Mouse (Mus musculus): ENCODE results near the gene Fsd2. TPM values are rescaled to one million over a fixed set of nuclear protein-coding genes. Genes with fewer than 3 reads are reported as not detected.

Fsd2 gene
- total and polyA plus RNA-seq, 3 experiments, result 0.26 to 1.6 (median 0.54) TPM

DNA sequence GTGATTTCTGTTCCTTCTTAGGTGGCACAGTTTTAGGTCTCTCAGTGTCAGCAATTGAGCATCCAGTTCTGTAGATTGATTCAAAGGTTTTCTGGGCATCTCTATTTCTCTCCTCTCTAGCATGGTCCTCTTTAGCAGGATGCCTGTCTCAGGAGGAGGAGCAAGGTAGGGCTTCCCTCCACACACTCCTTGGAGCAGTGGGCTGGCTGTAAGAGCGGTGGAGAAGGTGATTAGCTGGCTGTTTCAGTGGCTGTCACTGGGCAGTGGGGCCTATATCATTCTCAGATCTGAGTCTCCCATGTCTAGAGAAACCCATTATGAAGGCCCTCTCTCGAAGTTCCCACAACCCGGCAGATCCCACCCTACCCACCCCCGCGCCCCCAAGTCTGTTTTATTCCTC lies 652 bp upstream of the Fsd2 start:
- no peak overlapping the region for H3K4me3 ChIP-seq (replicated peaks in 1 of 3; ENCODE audit: low read depth in 2 of 3, low read length in 2 of 3, poor library complexity in 1 of 3)
- no peak for TF ChIP-seq JUN (IDR thresholded peaks at IDR 0.05; ENCODE audit: insufficient read depth, low read depth, low read length)
- TF ChIP-seq CTCF (conservative IDR thresholded peaks at IDR 0.05 in 1 of 2, IDR thresholded peaks at IDR 0.05 in 1 of 2; ENCODE audit: low read depth in 2 of 2, low read length in 2 of 2), result no peak
- TF ChIP-seq MYC (IDR thresholded peaks at IDR 0.05; ENCODE audit: low read depth, low read length), result no peak
- TF ChIP-seq E2F4 (IDR thresholded peaks at IDR 0.05; ENCODE audit: insufficient replicate concordance, low read depth, low read length), result no peak
- dilution Hi-C loops (cut with MboI; ENCODE audit: extremely low pct_ligation_motif_present, extremely low pct_unique_long_range_greater_than_20kb, low sequenced_read_pairs), result no loop called here

DNA sequence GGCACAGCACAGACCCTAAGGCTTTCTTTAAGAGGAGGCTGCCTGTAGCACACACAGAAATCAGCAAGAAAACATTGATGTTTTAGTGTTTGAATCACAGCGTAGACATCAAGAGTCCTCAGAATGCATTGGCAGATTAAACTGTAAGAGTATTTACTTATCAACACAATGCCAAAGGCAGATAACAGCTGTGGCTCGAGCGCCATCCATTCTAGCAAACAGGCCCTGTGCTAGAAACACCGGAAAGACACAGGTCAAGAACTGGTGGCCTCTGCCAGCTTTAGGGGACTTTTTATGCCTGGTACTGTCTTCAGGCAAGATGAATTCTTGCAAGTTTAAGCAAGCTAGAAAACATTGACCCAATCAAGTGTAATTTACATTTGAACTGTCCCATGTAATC lies 412 bp downstream of the Fsd2 start:
- no peak overlapping the region for H3K4me2 ChIP-seq (ENCODE audit: insufficient read depth, low read depth, poor library complexity, severe bottlenecking)

More for the DNA sequence above, 652 bp upstream of the Fsd2 start:
- Histone ChIP-seq H3K27me3 (replicated peaks) (peaks cover 1% of the 10 kb centered on the region), H3K4me2 (ENCODE audit: insufficient read depth, low read depth, poor library complexity, severe bottlenecking) (no peak overlapping the region), H3K36me3 (replicated peaks in 1 of 2; ENCODE audit: control insufficient read depth in 1 of 2, insufficient read depth in 1 of 2, low read length in 1 of 2) (no peaks in the 10 kb centered on the region), H3K27ac (ENCODE audit: insufficient read depth, low read depth) (no peak overlapping the region), H3K9me3 (replicated peaks; ENCODE audit: low read length) (no peaks in the 10 kb centered on the region), H3K79me2 (replicated peaks; ENCODE audit: control insufficient read depth, extremely low read depth, insufficient read depth, poor library complexity, severe bottlenecking) (peaks cover 7% of the 10 kb centered on the region), H3K9ac (ENCODE audit: insufficient read depth, low read depth) (no peak overlapping the region), H3K4me1 (ENCODE audit: control insufficient read depth in 1 of 2, insufficient read depth in 2 of 2) (peaks cover 0 to 3% of the 10 kb centered on the region in 2 experiments; a peak in 1 of 4 replicates)
- in situ Hi-C loops (cut with MboI; ENCODE audit: low pct_ligation_motif_present, low pct_unique_long_range_greater_than_20kb, low sequenced_read_pairs), result no loop called here
- no peak for DNase-seq (ENCODE audit: extremely low read depth)

DNA sequence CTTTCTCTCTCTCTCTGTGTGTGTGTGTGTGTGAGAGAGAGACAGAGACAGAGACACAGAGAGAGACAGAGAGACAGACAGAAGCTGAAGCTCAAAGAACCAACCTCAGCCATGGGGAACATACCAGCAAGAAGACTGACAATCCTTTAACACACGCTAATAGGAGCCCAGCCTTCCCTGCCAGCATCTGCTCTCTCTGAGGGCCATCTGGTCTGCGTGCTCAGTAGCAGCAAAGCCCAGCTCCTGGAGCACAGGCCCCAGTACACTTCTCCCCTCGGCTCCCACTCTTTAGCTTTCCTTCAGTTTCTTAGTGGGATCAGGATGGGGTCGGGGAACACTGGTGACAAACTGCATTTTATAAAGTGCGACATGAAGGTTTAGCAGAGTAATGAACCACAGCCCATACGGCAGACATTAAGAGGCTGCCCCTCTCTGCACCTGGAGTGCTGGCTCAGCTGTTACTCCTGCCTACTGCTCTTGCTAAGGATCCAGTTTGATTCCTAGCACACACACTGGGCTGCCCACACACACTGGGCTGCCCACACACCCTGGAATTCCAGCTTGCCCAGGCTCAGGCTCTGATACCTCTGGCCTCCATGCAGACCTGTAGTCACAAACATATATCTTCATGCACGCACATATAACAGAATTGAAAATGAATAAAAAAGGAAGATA lies 1.2 kb downstream of the Fsd2 start:
- dilution Hi-C loops (cut with MboI; ENCODE audit: extremely low pct_ligation_motif_present, extremely low pct_unique_long_range_greater_than_20kb, low sequenced_read_pairs), result no loop called here
- H3K4me1 ChIP-seq (ENCODE audit: control insufficient read depth in 1 of 2, insufficient read depth in 2 of 2), result peaks cover 0 to 3% of the 10 kb centered on the region in 2 experiments; a peak in 1 of 4 replicates
- H3K9ac ChIP-seq (ENCODE audit: insufficient read depth, low read depth), result no peak overlapping the region
- TF ChIP-seq ZC3H11A (IDR thresholded peaks at IDR 0.05; ENCODE audit: low read depth, low read length), result no peak
- no peak for TF ChIP-seq ETS1 (conservative IDR thresholded peaks at IDR 0.05; ENCODE audit: low read depth, low read length)
- no peak for TF ChIP-seq UBTF (IDR thresholded peaks at IDR 0.05; ENCODE audit: low read depth, low read length)
- TF ChIP-seq POLR2A (IDR thresholded peaks at IDR 0.05; ENCODE audit: low read depth, low read length), result no peak
- no peak for TF ChIP-seq IRF4 (IDR thresholded peaks at IDR 0.05; ENCODE audit: low read depth, low read length)
- TF ChIP-seq JUND (conservative IDR thresholded peaks at IDR 0.05; ENCODE audit: low read depth, low read length), result no peak
- TF ChIP-seq SIN3A (IDR thresholded peaks at IDR 0.05; ENCODE audit: low read length), result no peak
- TF ChIP-seq POLR2AphosphoS2 (IDR thresholded peaks at IDR 0.05; ENCODE audit: low read depth, low read length), result no peak
- TF ChIP-seq HCFC1 (IDR thresholded peaks at IDR 0.05; ENCODE audit: low read depth, low read length), result no peak
- TF ChIP-seq ZNF384 (IDR thresholded peaks at IDR 0.05; ENCODE audit: low read depth, low read length), result no peak
- TF ChIP-seq NELFE (IDR thresholded peaks at IDR 0.05; ENCODE audit: low read depth, low read length), result no peak
- TF ChIP-seq PAX5 (IDR thresholded peaks at IDR 0.05; ENCODE audit: low read length), result no peak
- TF ChIP-seq MAX (IDR thresholded peaks at IDR 0.05; ENCODE audit: low read length), result no peak
- TF ChIP-seq NRF1 (IDR thresholded peaks at IDR 0.05; ENCODE audit: low read depth, low read length), result no peak
- H3K27me3 ChIP-seq (replicated peaks), result peaks cover 1% of the 10 kb centered on the region
- no peak overlapping the region for H3K4me2 ChIP-seq (ENCODE audit: insufficient read depth, low read depth, poor library complexity, severe bottlenecking)
- no peaks in the 10 kb centered on the region for H3K9me3 ChIP-seq (replicated peaks; ENCODE audit: low read length)
- H3K27ac ChIP-seq (ENCODE audit: insufficient read depth, low read depth), result no peak overlapping the region
- DNase-seq (ENCODE audit: extremely low read depth), result no peak
- no peaks in the 10 kb centered on the region for H3K36me3 ChIP-seq (replicated peaks in 1 of 2; ENCODE audit: control insufficient read depth in 1 of 2, insufficient read depth in 1 of 2, low read length in 1 of 2)
- H3K4me3 ChIP-seq (replicated peaks in 1 of 3; ENCODE audit: low read depth in 2 of 3, low read length in 2 of 3, poor library complexity in 1 of 3), result no peak overlapping the region
- H3K79me2 ChIP-seq (replicated peaks; ENCODE audit: control insufficient read depth, extremely low read depth, insufficient read depth, poor library complexity, severe bottlenecking), result no peaks in the 10 kb centered on the region
- in situ Hi-C loops (cut with MboI; ENCODE audit: low pct_ligation_motif_present, low pct_unique_long_range_greater_than_20kb, low sequenced_read_pairs), result no loop called here

More for the DNA sequence above, 412 bp downstream of the Fsd2 start:
- no peak for DNase-seq (ENCODE audit: extremely low read depth)
- Histone ChIP-seq H3K9me3 (replicated peaks; ENCODE audit: low read length) (no peaks in the 10 kb centered on the region), H3K4me1 (ENCODE audit: control insufficient read depth in 1 of 2, insufficient read depth in 2 of 2) (peaks cover 0 to 3% of the 10 kb centered on the region in 2 experiments; a peak in 1 of 4 replicates), H3K36me3 (replicated peaks in 1 of 2; ENCODE audit: control insufficient read depth in 1 of 2, insufficient read depth in 1 of 2, low read length in 1 of 2) (no peaks in the 10 kb centered on the region), H3K79me2 (replicated peaks; ENCODE audit: control insufficient read depth, extremely low read depth, insufficient read depth, poor library complexity, severe bottlenecking) (no peaks in the 10 kb centered on the region), H3K27me3 (replicated peaks) (peaks cover 1% of the 10 kb centered on the region), H3K9ac (ENCODE audit: insufficient read depth, low read depth) (no peak overlapping the region), H3K27ac (ENCODE audit: insufficient read depth, low read depth) (no peak overlapping the region), H3K4me3 (replicated peaks in 1 of 3; ENCODE audit: low read depth in 2 of 3, low read length in 2 of 3, poor library complexity in 1 of 3) (no peak overlapping the region)
- dilution Hi-C loops (cut with MboI; ENCODE audit: extremely low pct_ligation_motif_present, extremely low pct_unique_long_range_greater_than_20kb, low sequenced_read_pairs) (no loop called here), in situ Hi-C loops (cut with MboI; ENCODE audit: low pct_ligation_motif_present, low pct_unique_long_range_greater_than_20kb, low sequenced_read_pairs) (no loop called here)
- TF ChIP-seq USF2 (conservative IDR thresholded peaks at IDR 0.05; ENCODE audit: low read depth, low read length) (no peak), POLR2A (IDR thresholded peaks at IDR 0.05; ENCODE audit: low read depth, low read length) (no peak)

Measured in CH12.LX (cell line).